Mouse (Mus musculus): ENCODE measurements around the gene Cdc73. TPM values are rescaled to one million over a fixed set of nuclear protein-coding genes. Genes with fewer than 3 reads are reported as not detected.
A peak's percentile ranks its signal among the peaks of the same experiment; 100 is the strongest.
"Not testable (repeated sequence)": the region's sequence is repeated elsewhere in the genome, so short reads cannot be mapped to it uniquely, and the experiment has no call there.

Gene Cdc73
- polyA plus RNA-seq, 1 experiment from 2014 or later = 17.4 TPM

DNA sequence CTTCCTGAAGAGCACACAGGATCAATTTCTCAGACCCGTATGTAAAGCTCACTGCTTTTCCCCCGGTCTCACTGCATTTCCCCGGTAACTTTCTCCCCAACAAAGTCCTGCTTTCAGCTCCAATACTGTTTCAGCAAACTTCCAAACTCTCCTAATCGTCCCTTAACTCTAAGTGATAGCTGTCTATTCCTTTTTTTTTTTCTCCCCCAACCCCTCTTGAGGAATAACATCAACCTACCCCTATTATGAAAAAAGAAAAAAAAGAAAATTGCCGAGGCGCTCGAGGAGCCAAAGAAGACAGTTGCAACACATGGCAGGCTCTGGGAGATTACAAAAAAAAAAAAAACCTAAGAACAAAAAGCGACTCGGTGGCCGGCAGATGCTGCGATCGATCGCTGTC lies 957 bp downstream of the Cdc73 start:
- DNase-seq (ENCODE audit: low spot score) (no peak), ATAC-seq (ENCODE audit: low FRiP score) (no peak)
- H3K27me3 ChIP-seq (ENCODE audit: control insufficient read depth, insufficient read depth, low read length) = no peaks in the 10 kb centered on the region
- H3K4me2 ChIP-seq (replicated peaks) = peak overlapping the region; percentile 74
- peaks cover 12% of the 10 kb centered on the region for H3K4me1 ChIP-seq (replicated peaks; ENCODE audit: control insufficient read depth, insufficient read depth, low read length)
- H3K9ac ChIP-seq = peak overlapping the region; percentile 88
- H3K27ac ChIP-seq = peak overlapping the region; percentile 92
- H3K9me3 ChIP-seq (ENCODE audit: control insufficient read depth, low read length) = no peaks in the 10 kb centered on the region
- H3K4me3 ChIP-seq (replicated peaks; ENCODE audit: low read length) = peak overlapping the region; percentile 92
- H3K36me3 ChIP-seq (replicated peaks; ENCODE audit: control insufficient read depth, insufficient read depth) = peaks cover 13% of the 10 kb centered on the region; the same call in 1 of the 2 replicates
- under 1% methylated on average over 13 of the region's 13 CpGs for WGBS

- DNase-seq (ENCODE audit: low spot score) (no peak), ATAC-seq (ENCODE audit: low FRiP score) (no peak)
- Histone ChIP-seq H3K27me3 (ENCODE audit: control insufficient read depth, insufficient read depth, low read length) (no peaks in the 10 kb centered on the region), H3K36me3 (replicated peaks; ENCODE audit: control insufficient read depth, insufficient read depth) (peaks cover 51% of the 10 kb centered on the region), H3K4me2 (replicated peaks) (no peak overlapping the region), H3K4me1 (replicated peaks; ENCODE audit: control insufficient read depth, insufficient read depth, low read length) (no peaks in the 10 kb centered on the region), H3K9ac (no peak overlapping the region), H3K27ac (no peak overlapping the region), H3K4me3 (replicated peaks; ENCODE audit: low read length) (no peak overlapping the region), H3K9me3 (ENCODE audit: control insufficient read depth, low read length) (no peaks in the 10 kb centered on the region)
- WGBS = 90% methylated on average over 3 of the region's 3 CpGs
Measured at GRCm38 (mm10) chr1:143684849-143685248, 17.8 kb downstream of the Cdc73 start.

DNA sequence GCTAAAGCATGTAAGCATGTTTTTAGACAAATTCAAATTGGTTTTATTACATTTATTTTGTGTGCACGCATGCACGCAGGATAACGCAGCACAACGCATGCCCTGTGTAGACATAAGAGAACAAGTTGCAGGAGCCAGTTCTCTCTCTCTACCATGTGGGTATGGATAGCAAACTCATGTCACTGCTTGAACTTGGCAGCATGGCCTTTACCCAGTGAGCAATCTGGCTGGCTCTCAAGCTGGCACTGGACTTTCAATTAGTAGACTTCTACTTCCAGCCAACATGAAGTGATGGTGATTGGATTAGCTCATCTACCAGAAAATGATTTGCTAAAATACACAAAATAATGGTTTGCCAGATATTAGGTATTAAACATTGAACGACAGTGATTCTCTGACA lies 21.6 kb downstream of the Cdc73 start:
- H3K9ac ChIP-seq = no peak overlapping the region
- ATAC-seq (ENCODE audit: low FRiP score) (no peak), DNase-seq (ENCODE audit: low spot score) (no peak)
- H3K27ac ChIP-seq = no peak overlapping the region
- H3K9me3 ChIP-seq (ENCODE audit: control insufficient read depth, low read length) = no peaks in the 10 kb centered on the region
- no peaks in the 10 kb centered on the region for H3K4me1 ChIP-seq (replicated peaks; ENCODE audit: control insufficient read depth, insufficient read depth, low read length)
- WGBS = 95% methylated on average over 5 of the region's 5 CpGs
- H3K27me3 ChIP-seq (ENCODE audit: control insufficient read depth, insufficient read depth, low read length) = no peaks in the 10 kb centered on the region
- no peak overlapping the region for H3K4me2 ChIP-seq (replicated peaks)
- H3K36me3 ChIP-seq (replicated peaks; ENCODE audit: control insufficient read depth, insufficient read depth) = peaks cover 44% of the 10 kb centered on the region
- H3K4me3 ChIP-seq (replicated peaks; ENCODE audit: low read length) = no peak overlapping the region

DNA sequence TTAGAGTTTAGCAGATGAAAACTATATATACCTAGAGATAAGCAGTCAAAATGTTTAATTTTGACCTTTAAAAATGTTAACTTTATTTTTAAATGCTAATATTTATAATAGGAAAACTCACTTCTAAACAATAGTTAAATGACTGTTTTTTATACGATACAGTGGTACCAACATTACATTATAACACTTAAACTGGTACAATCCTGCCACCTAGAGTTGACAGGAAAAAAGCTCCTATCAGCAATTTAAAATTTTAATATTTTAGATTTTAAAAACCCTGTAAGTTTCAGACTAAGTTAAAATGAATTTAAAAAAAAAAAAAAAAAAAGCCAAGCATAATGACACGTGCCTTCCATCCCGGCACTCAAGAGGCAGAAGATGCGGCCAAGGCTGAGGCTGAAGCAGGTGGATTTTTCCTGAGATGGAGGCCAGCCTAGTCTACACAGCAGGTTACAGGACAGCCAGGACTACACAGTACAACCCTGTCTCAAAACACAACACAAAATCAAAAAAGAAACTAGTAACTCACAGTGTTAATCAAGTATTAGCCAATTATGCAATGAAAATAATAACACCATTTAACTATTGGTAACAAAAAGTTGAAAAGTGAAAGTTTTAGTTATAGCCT lies 26.8 kb downstream of the Cdc73 start:
- DNase-seq (ENCODE audit: low spot score) (peak; percentile 71), ATAC-seq (ENCODE audit: low FRiP score) (no peak)
- no peak overlapping the region for H3K9ac ChIP-seq
- no peak overlapping the region for H3K27ac ChIP-seq
- 89% methylated on average over 4 of the region's 4 CpGs for WGBS
- no peak overlapping the region for H3K4me3 ChIP-seq (replicated peaks; ENCODE audit: low read length)
- H3K36me3 ChIP-seq (replicated peaks; ENCODE audit: control insufficient read depth, insufficient read depth) = peaks cover 35% of the 10 kb centered on the region
- H3K4me2 ChIP-seq (replicated peaks) = no peak overlapping the region
- no peaks in the 10 kb centered on the region for H3K27me3 ChIP-seq (ENCODE audit: control insufficient read depth, insufficient read depth, low read length)
- no peaks in the 10 kb centered on the region for H3K4me1 ChIP-seq (replicated peaks; ENCODE audit: control insufficient read depth, insufficient read depth, low read length)
- no peaks in the 10 kb centered on the region for H3K9me3 ChIP-seq (ENCODE audit: control insufficient read depth, low read length)

- H3K4me2 ChIP-seq (replicated peaks); H3K4me1 ChIP-seq (replicated peaks; ENCODE audit: control insufficient read depth, insufficient read depth, low read length); DNase-seq (ENCODE audit: low spot score); H3K9me3 ChIP-seq (ENCODE audit: control insufficient read depth, low read length); H3K27me3 ChIP-seq (ENCODE audit: control insufficient read depth, insufficient read depth, low read length); H3K9ac ChIP-seq; H3K27ac ChIP-seq; ATAC-seq (ENCODE audit: low FRiP score); H3K4me3 ChIP-seq (replicated peaks; ENCODE audit: low read length): not testable (repeated sequence)
- 90% methylated on average over 4 of the region's 4 CpGs for WGBS
- peaks cover 31% of the 10 kb centered on the region for H3K36me3 ChIP-seq (replicated peaks; ENCODE audit: control insufficient read depth, insufficient read depth)
Measured at GRCm38 (mm10) chr1:143664786-143665185, 37.9 kb downstream of the Cdc73 start.

DNA sequence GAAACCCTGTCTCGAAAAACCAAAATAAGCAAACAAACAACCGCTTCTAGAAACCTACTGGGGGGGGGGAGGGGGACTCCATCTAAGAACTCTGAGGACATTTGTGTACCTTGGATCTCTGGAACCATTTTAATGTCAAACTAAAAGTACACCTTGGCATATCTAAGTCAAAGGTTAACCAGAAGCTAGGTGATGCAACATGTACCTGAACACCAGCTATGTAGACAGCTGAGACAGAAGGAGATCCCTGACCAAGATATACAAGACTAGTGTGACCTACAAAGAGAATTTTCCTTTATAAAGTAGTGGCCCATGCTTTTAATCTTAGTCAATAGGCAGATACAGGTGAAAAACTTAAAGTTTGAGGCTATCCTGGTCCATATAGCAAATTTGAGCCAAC lies 39.5 kb downstream of the Cdc73 start:
- Histone ChIP-seq H3K4me3 (replicated peaks; ENCODE audit: low read length) (no peak overlapping the region), H3K27ac (no peak overlapping the region), H3K27me3 (ENCODE audit: control insufficient read depth, insufficient read depth, low read length) (no peaks in the 10 kb centered on the region), H3K36me3 (replicated peaks; ENCODE audit: control insufficient read depth, insufficient read depth) (peaks cover 23% of the 10 kb centered on the region), H3K9me3 (ENCODE audit: control insufficient read depth, low read length) (no peaks in the 10 kb centered on the region), H3K4me2 (replicated peaks) (no peak overlapping the region), H3K4me1 (replicated peaks; ENCODE audit: control insufficient read depth, insufficient read depth, low read length) (no peaks in the 10 kb centered on the region), H3K9ac (no peak overlapping the region)
- 93% methylated on average over 2 of the region's 2 CpGs for whole genome bisulfite sequencing
- DNase-seq (ENCODE audit: low spot score) (no peak), ATAC-seq (ENCODE audit: low FRiP score) (no peak)

DNA sequence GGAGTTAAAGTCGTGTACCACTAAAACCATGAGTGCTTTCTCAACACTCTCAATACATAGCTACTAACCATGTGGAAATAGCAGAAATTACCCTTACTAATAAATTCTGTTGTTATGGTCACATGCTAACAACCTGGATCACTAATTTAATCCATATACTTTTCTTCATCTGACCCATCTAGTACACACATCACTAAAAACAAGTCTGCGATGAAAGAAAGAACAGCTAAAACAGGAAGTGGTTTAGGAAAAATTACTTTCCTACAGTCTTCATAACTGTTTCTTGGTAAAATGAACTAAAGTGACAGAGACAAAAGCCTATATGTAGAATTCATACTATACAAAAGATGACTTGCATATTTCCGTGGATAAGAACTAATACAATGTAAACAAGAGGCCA lies 49.0 kb downstream of the Cdc73 start:
- Histone ChIP-seq H3K9me3 (ENCODE audit: control insufficient read depth, low read length) (no peaks in the 10 kb centered on the region), H3K27me3 (ENCODE audit: control insufficient read depth, insufficient read depth, low read length) (no peaks in the 10 kb centered on the region), H3K4me1 (replicated peaks; ENCODE audit: control insufficient read depth, insufficient read depth, low read length) (no peaks in the 10 kb centered on the region), H3K4me3 (replicated peaks; ENCODE audit: low read length) (no peak overlapping the region), H3K27ac (no peak overlapping the region), H3K9ac (no peak overlapping the region), H3K4me2 (replicated peaks) (no peak overlapping the region), H3K36me3 (replicated peaks; ENCODE audit: control insufficient read depth, insufficient read depth) (peaks cover 12% of the 10 kb centered on the region)
- ATAC-seq (ENCODE audit: low FRiP score) = no peak
- 97% methylated on average over 3 of the region's 3 CpGs for WGBS
- DNase-seq (ENCODE audit: low spot score) = no peak

- 96% methylated on average over 2 of the region's 2 CpGs for whole genome bisulfite sequencing
- no peak for DNase-seq (ENCODE audit: low spot score)
Measured at GRCm38 (mm10) chr1:143650317-143650716, 52.4 kb downstream of the Cdc73 start.

DNA sequence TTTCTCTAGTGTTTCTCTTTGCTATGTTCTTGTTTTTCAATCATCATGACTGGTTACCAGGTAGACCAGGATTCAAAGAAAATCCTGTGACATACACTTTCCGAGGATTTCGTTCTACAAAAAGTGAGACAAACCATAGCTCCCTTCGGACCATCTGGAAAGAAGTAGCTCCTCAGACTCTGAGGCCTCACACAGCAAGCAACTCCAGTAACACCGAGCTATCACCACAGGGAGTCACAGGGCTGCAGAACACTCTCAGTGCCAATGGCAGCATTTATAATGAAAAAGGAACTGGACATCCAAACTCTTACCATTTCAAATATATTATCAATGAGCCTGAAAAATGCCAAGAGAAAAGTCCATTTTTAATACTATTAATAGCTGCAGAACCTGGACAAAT lies 56.5 kb downstream of the Cdc73 start:
- Histone ChIP-seq H3K4me1 (replicated peaks; ENCODE audit: control insufficient read depth, insufficient read depth, low read length) (peaks cover 11% of the 10 kb centered on the region; the same call in 1 of the 2 replicates), H3K27me3 (ENCODE audit: control insufficient read depth, insufficient read depth, low read length) (no peaks in the 10 kb centered on the region), H3K9ac (no peak overlapping the region), H3K4me3 (replicated peaks; ENCODE audit: low read length) (no peak overlapping the region), H3K36me3 (replicated peaks; ENCODE audit: control insufficient read depth, insufficient read depth) (peaks cover 20% of the 10 kb centered on the region), H3K4me2 (replicated peaks) (peak overlapping the region; percentile 38), H3K9me3 (ENCODE audit: control insufficient read depth, low read length) (no peaks in the 10 kb centered on the region), H3K27ac (no peak overlapping the region; the same call in 1 of the 2 replicates)
- ATAC-seq (ENCODE audit: low FRiP score) = no peak
- WGBS = 84% methylated on average over 4 of the region's 4 CpGs
- no peak for DNase-seq (ENCODE audit: low spot score)

More at GRCm38 (mm10) chr1:143650317-143650716, 52.4 kb downstream of the Cdc73 start:
- ATAC-seq (ENCODE audit: low FRiP score) = no peak
- Histone ChIP-seq H3K9ac (no peak overlapping the region), H3K27me3 (ENCODE audit: control insufficient read depth, insufficient read depth, low read length) (no peaks in the 10 kb centered on the region), H3K4me2 (replicated peaks) (no peak overlapping the region), H3K36me3 (replicated peaks; ENCODE audit: control insufficient read depth, insufficient read depth) (peaks cover 26% of the 10 kb centered on the region), H3K4me1 (replicated peaks; ENCODE audit: control insufficient read depth, insufficient read depth, low read length) (peaks cover 8% of the 10 kb centered on the region; the same call in 1 of the 2 replicates), H3K9me3 (ENCODE audit: control insufficient read depth, low read length) (no peaks in the 10 kb centered on the region), H3K4me3 (replicated peaks; ENCODE audit: low read length) (no peak overlapping the region), H3K27ac (no peak overlapping the region)

Data from hindbrain, embryonic 14.5 days (tissue).